Mouse (Mus musculus): ENCODE measurements at regions not wholly inside any gene's neighbourhood (a gene's known extent, or its start where the extent isn't known, plus 50 kb on each side); places are given as distances from the start of the nearest gene placed in this dataset.

GRCm38 (mm10) chr13:83023972-83024371 lies 479.9 kb upstream of the Mef2c start:
- DNase-seq (ENCODE audit: low read depth, low spot score), result peak; percentile 72

GRCm38 (mm10) chr13:83035962-83036361 lies 467.9 kb upstream of the Mef2c start:
- DNase-seq (ENCODE audit: low read depth, low spot score), result no peak

- no peak for DNase-seq (ENCODE audit: low read depth, low spot score)
These were observed 462.3 kb upstream of the Mef2c start for GRCm38 (mm10) chr13:83041506-83041905.

- DNase-seq (ENCODE audit: low read depth, low spot score), result no peak
These were observed 458.3 kb upstream of the Mef2c start for GRCm38 (mm10) chr13:83045516-83045915.

GRCm38 (mm10) chr13:83045970-83046369 lies 457.9 kb upstream of the Mef2c start:
- no peak for DNase-seq (ENCODE audit: low read depth, low spot score)

GRCm38 (mm10) chr13:83046571-83047123 lies 457.2 kb upstream of the Mef2c start:
- no peak for DNase-seq (ENCODE audit: low read depth, low spot score)

GRCm38 (mm10) chr13:83055865-83056264 lies 448.0 kb upstream of the Mef2c start:
- no peak for DNase-seq (ENCODE audit: low read depth, low spot score)

- DNase-seq (ENCODE audit: low read depth, low spot score), result no peak
These were observed 447.4 kb upstream of the Mef2c start for GRCm38 (mm10) chr13:83056415-83056814.

- DNase-seq (ENCODE audit: low read depth, low spot score), result peak; percentile 29
These were observed 439.1 kb upstream of the Mef2c start for GRCm38 (mm10) chr13:83064727-83065126.

GRCm38 (mm10) chr13:83065201-83065600 lies 438.6 kb upstream of the Mef2c start:
- DNase-seq (ENCODE audit: low read depth, low spot score), result peak; percentile 82

GRCm38 (mm10) chr13:83066115-83066753 lies 437.6 kb upstream of the Mef2c start:
- peak; percentile 21 for DNase-seq (ENCODE audit: low read depth, low spot score)

- no peak for DNase-seq (ENCODE audit: low read depth, low spot score)
These were observed 436.3 kb upstream of the Mef2c start for GRCm38 (mm10) chr13:83067496-83067895.

- peak; percentile 53 for DNase-seq (ENCODE audit: low read depth, low spot score)
These were observed 435.2 kb upstream of the Mef2c start for GRCm38 (mm10) chr13:83068588-83068987.

- no peak for DNase-seq (ENCODE audit: low read depth, low spot score)
These were observed 434.5 kb upstream of the Mef2c start for GRCm38 (mm10) chr13:83069293-83069692.

- DNase-seq (ENCODE audit: low read depth, low spot score), result no peak
These were observed 431.8 kb upstream of the Mef2c start for GRCm38 (mm10) chr13:83072073-83072472.

- DNase-seq (ENCODE audit: low read depth, low spot score), result peak; percentile 41
These were observed 429.4 kb upstream of the Mef2c start for GRCm38 (mm10) chr13:83074219-83074965.

- DNase-seq (ENCODE audit: low read depth, low spot score), result peak; percentile 15
These were observed 428.4 kb upstream of the Mef2c start for GRCm38 (mm10) chr13:83075320-83075877.

GRCm38 (mm10) chr13:83076611-83077010 lies 427.2 kb upstream of the Mef2c start:
- no peak for DNase-seq (ENCODE audit: low read depth, low spot score)

GRCm38 (mm10) chr13:83077085-83077484 lies 426.7 kb upstream of the Mef2c start:
- peak; percentile 50 for DNase-seq (ENCODE audit: low read depth, low spot score)

- no peak for DNase-seq (ENCODE audit: low read depth, low spot score)
These were observed 424.5 kb upstream of the Mef2c start for GRCm38 (mm10) chr13:83079291-83079690.

GRCm38 (mm10) chr13:83084948-83085347 lies 418.9 kb upstream of the Mef2c start:
- no peak for DNase-seq (ENCODE audit: low read depth, low spot score)

GRCm38 (mm10) chr13:83099908-83100307 lies 403.9 kb upstream of the Mef2c start:
- DNase-seq (ENCODE audit: low read depth, low spot score), result peak; percentile 73

- peak; percentile 71 for DNase-seq (ENCODE audit: low read depth, low spot score)
These were observed 393.2 kb upstream of the Mef2c start for GRCm38 (mm10) chr13:83110610-83111009.
